Mouse (Mus musculus) adrenal gland, adult 18-20 months (tissue): ENCODE measurements at regions not wholly inside any gene's neighbourhood (a gene's known extent, or its start where the extent isn't known, plus 50 kb on each side); places are given as distances from the start of the nearest gene placed in this dataset.

Experiments
- DNase-seq, 2 experiments: peaks; one replicate each; pipeline ENCODE4 v3.0.0; 2021 to 2022; ENCODE audit warnings: low spot score in 2 of 2

DNA sequence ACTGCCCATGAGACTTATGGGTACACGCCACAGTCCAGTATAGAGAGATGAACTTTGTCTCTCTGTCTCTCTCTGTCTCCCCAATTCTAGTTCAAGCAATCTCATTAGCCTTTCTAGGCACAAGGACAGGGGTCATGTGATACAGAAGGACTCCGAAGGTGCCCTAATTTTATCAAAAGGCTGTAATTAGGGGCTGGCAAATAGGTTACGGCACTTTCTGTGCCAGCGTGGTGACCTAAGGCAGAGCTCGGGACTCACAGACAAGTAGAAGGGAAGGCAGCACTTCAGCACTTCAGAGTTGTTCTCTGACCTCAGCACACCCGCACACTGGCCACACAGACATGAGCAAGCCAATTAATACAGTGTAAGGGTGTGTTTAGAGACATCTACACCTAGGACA, 119.2 kb upstream of the Haao start:
- DNase-seq = no peak

DNA sequence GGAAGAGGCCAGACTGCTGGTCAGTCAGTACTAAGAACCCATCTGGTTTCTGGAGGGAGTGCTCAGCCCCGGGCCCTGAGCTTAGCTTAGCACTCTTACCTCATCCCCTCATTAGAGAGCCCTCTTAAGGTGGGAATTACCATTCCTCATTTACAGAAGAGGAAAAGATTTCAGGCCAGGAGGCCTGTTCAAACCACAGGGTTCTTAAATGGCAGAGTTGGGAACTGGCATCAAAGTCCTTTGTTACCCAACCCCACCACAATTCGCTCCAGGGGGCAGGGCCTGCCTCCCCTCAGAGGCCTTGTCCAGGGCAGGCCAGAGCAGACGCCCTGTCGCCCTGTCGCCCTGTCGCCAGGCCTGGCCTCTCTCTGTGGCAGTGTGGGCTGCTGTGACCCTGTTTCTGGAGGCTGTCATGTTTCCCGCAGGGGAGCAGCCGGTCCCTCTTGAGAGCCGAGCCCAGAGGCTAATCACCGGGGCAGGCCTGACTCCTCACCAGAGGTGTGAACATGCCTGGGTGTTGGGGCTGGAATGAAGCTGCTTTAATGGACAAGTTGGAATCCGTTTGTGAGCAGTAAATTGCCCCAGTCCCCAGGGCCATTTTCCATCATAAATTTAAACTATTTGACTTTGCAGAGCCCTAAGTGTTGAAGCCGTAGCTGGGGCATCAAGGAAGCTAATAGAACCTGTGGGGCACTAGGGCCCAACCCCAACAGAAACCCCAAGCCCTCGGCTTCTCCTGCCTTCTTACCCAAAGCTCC, 116.9 kb upstream of the Haao start:
- no peak for DNase-seq

DNA sequence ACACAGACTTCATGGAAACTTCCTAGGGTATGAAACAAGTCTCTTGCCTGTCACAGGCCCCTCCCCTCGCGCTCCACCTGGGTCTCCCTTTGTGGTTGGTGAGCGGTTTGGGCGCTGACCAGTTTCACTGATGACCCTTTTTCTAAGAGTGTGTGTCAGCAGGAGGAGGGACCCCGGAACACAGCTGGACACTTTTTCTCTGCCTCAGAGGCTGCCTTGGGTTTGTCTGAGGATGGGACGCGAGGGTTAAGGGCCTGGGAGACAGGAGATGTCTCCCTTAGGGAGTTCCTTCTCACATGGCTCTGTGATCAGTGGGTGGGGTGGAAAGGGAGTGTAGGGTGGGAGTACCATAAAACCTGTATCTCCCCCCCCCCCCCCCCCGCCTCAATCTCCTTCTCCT, 115.8 kb upstream of the Haao start:
- no peak for DNase-seq

DNA sequence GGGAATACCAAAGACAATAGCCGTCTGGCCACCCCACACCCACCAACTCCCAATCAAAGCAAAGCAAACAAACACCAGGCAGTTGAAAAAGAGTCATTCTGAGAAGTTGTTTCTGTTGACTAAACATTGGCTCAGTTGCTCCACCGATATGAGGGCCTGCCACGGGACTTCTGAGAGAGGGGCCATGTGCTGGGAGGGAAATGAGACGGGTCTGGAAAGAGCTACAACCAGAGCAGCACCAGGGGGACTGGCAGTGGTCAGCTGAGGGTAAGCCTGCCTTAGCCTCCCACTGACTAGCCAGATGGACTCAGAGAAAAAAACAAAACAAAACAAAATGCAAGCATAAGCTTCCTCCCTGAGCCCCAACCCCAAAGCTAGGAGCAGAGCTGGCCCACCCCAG, 115.1 kb upstream of the Haao start:
- no peak for DNase-seq

DNA sequence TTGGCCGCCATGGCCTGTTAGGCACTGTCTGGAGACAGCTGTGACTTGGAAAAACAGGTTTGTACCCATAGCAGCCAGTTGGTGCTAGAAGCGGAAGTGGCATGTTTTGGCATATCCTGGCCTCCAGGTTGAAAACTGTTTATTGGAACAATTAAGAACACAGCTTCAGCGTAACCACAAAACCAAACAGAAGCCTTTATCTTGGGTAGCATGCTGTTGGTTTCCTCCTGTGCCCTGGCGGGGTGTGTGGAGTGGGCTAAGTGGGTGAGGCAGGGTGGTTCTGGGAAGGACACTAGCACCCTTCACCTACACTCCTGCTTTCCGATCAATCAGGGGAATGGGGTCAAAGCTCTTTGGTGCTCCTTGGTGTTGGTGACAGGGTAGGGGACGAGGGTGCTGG, 114.4 kb upstream of the Haao start:
- no peak for DNase-seq

DNA sequence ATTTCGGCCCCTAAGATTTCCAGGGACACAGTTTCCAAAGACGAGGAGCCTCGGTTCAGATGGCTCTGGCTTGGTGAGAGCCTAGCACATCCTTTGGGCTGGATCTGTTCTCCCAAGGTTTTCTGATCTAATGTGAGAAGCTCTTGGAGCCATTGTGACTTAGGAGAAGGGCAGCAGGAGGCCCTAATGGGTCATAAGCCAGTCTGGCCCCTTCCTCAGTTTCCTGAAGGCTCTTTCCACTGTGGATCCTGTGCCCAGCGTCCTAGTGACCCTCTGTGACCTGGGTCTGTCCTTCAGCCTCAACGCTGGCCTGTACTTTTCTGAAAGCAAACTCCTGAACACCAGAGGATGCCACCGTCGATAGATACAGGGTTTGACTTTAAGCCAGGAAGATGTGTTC, 113.1 kb upstream of the Haao start:
- no peak for DNase-seq

DNA sequence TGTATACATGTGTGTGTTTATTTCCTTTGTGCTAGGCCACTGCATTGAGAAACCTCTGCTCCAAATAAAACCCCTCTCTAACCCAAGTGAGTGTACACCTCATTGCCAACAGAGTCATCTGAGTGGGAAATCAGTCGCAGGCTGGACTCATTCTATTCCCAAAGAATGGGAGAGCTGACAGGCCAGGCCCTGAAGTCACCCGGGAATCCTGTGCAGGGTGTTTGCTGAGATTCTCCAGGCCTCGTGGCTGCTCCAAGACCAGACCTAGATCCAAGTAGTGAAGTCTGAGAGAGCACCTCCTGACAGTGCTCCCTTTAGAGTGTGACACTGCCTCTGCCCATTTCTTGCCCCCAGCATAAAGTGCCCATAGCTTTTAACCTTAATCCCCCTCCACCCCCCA, 112.4 kb upstream of the Haao start:
- DNase-seq = no peak

DNA sequence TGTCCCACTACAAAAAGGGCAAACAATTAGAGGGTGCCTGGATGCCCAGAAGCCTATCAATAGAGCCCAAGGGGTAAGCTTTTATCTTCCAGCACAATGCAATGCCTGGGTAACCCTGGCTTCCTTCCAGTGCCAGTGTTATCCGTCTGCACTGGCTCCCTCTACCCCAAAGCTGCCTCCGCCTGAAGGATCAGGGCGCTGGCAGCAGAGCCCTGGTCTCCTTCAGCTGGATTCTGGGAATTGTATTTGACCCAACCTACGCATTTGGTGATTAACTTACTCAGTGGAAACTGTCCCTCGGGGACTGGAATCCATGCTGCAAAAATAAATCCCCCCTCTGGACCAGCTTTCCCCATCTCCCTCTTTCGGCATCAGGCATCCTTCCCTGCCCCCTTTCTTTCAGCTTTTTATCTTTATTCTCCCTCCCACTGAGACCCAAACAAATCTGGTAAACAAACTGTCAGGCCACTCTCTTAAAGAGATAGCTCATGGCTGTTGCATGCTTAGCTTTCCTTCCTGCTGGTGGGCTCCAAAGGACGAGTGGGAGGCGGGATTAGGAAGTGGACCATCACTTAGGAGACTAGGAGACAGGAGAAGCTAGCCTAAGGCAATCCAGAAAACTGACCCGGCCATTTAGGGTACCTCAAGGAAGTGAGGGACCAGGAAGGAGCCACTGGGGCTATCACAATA, 111.5 kb upstream of the Haao start:
- no peak for DNase-seq

DNA sequence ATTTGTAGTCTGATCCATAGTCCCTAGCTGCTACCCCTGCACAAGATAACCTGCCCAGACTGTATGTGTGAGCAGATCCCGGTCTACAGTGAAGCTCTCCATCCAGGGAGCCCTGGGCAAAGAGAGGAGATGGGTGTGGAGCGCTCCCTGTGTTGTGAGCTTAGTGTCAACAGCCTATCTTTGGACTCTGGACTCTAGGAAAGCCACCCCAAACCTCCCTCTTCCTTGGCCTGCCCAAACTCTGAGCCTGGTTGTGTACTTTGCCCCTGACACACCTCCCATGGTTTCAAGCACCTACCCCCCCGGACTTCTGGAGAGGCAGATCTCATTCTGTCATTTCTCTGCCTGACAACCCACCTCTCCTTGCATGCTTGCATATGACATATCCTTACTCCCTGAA, 110.9 kb upstream of the Haao start:
- no peak for DNase-seq

DNA sequence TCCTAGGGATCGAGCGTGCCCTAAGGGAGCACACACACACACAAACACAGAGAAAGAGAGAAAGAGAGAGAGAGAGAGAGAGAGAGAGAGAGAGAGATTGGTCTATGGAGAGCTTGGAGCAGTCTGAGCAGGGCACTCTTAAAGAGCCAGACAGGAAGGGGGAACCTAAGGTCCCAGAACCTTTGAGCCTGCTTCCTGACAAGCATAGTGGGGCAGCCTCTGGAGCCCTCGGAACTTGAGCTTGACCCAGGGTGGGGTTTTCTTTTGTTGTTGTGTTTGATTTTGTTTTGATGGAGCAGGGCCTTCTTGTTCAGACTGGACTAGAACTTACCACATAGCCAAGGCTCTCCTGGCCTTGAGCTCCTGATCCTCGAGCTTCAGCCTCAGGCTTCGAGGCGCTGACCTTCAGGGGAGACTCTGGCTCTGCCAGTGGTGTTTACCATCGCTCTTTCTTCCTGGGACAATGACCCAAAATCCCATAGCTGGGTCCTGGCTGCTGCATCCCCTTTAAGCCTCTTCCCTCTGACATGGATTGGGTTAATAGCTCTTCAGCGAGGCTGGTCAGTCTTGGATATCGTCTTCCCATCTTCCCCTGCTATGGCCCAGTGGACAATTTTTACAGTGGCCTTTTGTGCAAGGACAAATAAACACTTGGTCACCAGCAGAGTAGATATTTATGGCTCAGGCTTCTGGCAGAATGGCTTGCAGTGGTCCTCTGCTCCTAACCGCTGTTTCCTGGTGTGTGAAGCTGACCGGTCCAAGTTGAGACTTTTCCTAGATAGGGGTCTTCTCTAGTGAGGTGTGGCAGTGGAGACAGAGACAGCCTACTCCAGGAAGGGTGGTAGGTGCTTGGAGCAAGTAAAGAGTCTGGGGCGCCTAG, 110.1 kb upstream of the Haao start:
- no peak for DNase-seq

DNA sequence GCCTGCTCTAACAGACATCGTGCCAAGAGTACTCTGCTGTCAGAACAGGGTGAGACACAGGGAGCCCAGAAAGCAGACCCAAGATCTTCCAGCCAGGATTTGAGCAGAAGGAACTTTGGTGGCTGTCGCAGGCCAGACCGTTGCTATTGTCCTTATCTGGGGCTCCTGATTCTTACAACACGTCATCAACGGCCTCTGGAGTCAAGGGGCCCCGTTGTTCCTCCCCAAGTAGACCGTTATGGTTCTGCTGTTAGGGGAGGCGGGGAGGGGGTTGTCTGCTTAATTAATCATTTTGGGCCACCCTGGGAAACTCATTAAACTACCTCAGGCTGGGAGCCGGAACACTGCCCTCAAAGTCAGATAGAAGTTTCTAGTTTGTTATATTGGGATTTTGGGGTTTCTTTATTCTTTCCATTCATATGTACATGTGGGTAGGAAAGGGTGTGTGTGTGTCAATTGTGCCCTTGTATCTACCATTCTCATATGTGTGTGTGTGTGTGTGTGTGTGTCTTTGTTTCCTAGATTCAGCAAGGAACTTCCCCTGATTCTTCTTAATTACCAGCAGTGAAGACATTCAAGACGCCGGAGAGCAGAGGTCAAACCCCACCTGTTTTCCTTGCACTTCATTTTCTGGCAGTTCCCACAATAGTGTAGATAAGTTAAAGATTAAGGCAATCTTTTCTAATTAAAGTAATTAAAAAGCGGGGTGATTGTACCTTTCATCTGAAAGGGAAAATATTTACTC, 109.2 kb upstream of the Haao start:
- no peak for DNase-seq

DNA sequence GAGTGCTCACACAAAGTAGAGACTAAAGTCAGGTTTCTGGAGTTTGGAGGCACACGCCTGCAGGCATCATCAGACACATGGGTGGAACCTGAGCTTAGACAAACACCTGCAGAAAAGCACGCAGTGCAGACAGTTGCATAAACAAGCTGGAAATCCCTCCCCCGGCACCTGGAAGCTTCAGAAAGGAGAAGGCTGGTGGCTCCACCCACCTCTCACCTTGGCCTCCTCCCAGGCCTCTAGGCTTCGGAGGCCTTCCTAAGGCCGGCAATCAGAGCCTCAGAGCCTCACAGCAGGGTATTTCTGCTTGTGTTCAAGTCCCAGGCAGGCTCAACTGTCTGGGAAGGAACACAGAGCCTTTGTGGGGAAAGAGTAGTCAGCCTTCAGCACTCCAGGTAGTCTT, 108.2 kb upstream of the Haao start:
- DNase-seq = no peak

DNA sequence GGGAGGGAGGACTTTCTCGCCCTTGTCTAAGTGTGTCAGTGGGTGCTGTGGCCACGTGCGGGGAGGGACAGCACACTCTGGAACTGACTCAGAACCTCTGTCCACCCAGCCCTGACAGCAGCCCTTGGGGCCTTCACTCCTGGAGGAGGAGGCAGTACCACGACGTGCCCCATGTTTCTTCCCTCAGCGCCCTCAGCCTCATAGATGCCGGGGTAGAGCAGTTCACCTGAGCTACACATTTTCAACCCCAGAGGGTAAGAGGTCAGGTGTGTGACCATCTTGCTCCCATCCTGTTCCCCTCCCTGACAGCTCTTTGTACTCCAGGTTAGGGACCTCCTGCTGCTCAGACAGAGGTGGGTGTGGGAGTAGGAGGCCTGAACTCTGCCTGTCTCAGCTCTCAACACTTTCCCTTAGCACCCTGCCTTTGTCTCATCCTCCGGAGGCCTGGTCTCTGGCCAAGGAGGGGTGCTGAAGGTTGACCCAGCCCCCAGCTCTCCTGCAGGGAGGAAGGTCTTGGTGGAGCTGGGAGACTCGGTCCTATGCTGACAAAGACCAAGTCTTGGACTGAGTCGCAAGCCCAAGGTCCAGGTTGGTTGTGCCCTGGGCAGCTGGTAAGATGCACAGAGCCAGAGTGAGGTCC, 107.4 kb upstream of the Haao start:
- no peak for DNase-seq

DNA sequence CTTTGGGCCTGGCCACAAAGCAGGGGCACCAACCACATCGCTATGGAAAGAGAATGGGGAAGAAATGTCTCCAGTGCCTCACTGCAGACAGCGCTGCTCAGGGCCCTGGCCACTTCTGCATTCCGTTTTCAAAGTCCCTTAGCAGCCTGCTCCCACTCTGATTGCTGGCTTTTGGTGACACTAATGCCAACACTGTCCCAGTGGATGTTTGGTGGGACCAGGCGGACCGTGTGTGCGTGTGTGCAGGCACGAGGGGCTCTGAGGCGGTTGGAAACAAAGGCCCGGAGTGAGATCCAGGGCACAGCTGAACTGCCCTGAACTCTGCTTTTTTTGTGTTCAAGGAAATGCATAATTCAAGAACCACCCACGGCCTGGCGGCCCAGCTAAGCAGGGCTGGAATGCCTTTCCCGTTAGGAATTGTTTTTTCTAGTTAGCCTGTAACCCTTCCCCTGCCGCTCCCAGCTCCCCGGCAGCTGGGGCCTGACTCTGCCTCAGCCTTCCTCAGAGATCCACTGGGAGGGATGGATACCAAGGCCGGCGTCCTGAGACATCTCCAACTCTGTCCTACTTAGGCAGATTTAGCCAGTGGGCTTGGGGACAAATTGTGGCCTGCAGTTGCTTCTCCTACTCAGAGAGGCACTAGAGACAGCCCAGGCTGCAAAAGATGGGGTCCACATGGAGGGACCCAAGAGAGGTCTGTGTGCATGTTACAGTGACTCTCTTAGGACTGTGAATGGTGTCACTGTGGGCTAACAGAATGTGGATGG, 106.7 kb upstream of the Haao start:
- DNase-seq = no peak

DNA sequence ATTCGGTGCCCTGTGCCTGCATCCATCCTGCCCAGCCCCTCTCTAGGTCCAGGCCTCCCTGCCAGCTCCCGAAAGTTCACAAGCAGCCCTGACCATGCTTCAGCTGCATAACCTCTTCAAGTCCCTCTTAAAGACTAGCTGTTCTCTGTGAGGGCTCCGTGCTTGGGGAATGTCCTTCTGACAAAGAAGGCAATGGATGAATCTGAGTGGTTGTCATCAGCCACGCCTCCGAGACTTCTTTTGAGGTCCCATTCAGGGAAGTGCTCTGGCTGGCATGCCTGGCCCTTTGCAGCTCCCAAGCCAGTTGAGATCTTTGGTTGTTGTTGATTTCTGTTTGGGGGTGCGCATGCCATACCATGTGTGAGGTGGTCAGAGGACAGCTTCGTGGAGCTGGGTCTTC, 105.9 kb upstream of the Haao start:
- DNase-seq = no peak

DNA sequence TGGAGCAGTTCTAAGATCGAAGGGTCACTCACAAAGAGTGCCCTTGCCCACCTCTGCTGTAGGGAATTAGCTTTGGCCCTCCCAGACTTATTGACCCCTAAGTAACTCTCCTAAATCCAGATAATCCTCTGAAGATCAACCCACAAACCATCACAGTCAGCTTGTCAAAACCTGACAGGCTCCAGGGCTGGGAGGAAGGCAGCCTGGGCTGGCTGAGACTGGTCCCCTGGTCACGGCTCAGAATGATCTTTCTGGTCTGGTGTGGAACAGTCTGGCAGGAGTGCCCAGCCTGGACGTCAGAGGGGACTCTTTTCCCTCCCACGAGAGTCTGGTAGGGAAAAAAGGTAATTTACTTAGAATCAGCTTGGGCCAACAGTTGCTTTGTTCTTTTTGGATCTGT, 99.0 kb upstream of the Haao start:
- no peak for DNase-seq

DNA sequence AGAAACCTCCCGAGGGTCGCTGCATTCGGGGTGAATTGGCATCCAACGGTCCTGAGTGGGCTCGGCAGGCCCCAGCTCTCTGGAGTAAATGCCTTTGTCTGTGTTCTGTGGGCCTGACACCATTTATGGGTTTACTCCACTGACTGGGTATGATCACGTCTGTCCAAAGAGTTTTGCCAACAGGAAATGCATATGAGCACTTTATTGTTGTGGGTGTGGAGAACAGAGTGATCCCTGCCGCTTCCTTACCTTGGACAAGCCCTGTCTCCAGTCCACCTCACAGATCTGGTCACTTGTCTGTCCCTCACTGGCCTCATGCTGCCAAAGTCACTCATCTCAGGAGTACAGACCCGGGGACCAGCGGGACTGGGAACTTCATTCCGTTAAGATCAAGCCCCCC, 91.6 kb upstream of the Haao start:
- DNase-seq = no peak

DNA sequence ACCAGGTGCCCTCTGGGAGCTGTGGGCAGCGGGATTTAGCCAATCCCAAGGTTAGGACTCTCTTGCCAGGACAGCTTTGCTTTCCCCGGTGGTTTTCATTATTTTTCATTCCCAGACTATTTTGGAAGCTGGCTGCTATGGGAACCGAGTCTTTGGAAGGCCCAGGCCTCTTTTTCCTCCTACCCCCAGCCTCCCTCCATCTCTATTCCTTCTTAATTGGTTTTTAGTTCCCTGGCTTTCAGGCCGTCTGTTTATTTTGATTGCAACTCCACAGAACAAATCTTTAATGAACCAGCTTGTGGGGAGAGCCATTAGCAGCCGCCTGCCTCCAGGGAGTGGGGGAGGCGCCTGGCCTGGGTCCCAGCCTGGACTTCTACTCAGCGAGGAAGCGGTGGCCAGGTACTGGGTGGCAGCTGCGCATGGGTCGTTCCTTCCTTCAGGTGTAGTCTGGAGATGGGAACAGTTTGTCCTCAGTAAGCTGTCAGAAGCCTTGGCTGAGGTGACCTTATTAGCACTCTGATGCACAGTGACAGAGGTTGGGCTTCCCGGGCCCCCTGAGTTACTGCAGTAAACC, 91.0 kb upstream of the Haao start:
- DNase-seq = no peak

DNA sequence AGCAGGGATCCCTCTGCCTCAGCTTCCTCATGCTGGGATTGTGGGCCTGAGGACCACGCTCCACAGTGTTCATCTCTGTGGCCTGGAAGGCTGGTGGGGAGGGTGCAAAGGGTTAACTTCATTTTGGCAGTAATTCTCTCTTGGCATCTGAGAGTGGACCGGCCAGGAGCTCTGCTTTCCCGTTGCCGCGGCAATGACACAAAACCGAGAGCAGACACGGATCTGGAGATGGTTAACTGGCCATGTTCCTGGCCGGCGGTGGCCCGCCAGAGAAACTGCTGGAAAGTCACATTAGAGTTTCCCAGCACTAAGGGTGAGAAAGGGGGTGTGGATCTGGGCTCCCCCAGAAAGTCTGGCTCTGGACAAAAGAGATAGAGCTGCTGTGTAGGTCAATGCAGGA, 89.8 kb upstream of the Haao start:
- DNase-seq = no peak

DNA sequence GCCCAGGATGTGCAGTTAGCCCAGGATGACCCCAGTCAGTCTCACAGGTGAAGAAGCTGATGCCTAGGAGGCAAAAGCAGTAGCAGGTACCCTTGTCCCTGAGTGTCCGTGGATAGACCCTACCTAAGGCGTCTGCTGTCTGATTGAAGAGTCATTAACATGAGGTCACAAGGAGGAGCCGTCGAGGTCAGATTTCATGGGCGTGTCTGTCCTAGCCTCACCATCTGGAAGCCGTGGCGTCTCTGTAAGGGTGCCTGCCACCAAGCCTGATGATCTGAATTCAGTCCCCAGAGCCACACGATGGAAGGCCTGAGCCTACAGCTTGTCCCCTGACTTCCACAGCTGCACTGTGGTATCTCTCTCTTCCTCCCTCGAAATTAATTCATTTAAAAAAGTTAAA, 88.9 kb upstream of the Haao start:
- DNase-seq = no peak
